Mouse (Mus musculus) CD4-positive, CD25-positive, alpha-beta regulatory T cell, adult 9 weeks (primary cell): ENCODE data around the gene Klra4. TPM values are rescaled to one million over a fixed set of nuclear protein-coding genes. Genes with fewer than 3 reads are reported as not detected.

Source experiments
- polyA plus RNA-seq: library from polyadenylated mRNA; unstranded; fragments of 100-300 nt; shearing (Covaris generic); gene quantifications from one replicate; pipeline ENCODE4 v1.2.1, GENCODE M21; 2017

The Klra4 gene
- not detected for polyA plus RNA-seq

DNA sequence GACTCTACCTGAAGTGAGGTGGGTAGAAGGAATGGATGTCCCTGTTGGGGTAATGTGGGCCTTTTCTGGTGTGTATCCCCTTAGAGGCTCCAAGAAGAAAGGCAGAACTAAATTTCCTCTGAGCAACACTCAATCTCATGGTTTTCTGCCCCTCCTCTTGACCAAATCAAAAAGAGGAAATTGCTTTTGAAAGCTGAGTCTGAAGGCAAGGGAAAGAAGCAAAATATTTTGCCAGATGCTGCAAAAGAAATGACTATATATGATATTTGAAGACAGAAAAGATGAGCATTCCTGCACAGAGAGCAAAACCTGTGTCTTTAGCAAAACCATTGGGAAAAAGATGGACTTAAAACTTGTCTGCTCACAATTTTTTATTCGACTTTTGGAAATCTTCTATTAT is at the start of gene Klra4:
Gene Klra4 (minus strand): TSS at position 101 of the 400 bp plus-strand sequence.

DNA sequence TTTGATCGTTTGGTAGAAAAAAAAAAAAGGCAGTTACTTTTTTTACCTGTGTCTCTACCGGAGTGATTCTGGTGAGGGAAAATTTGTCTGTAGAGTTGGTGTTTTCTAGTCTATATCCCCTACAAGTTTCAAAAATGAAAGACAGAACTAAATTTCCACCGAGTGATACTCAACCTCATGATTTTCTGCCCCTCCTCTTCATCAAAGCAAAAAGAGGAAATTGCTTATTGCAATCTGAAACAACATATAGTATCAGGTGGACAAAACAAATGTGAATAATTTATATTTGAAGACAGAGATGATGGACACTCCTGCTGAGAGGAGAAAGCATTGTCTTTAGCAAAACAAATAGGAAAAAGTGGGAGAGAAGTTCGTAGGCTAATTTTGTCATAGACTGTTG is 40.2 kb downstream of the Klra4 start, which contains the start of gene Klra6:
Gene Klra6 (minus strand): TSS at position 101 of the 400 bp plus-strand sequence.

Other genes starting within 250 kb of the Klra4 start
- not detected for gene Gm17631, start 204.6 kb downstream of the Klra4 start, polyA plus RNA-seq
- not detected for gene Klra17, start 190.6 kb downstream of the Klra4 start, polyA plus RNA-seq
- gene Klra5, start 149.6 kb downstream of the Klra4 start, polyA plus RNA-seq = not detected
- gene Klra6, start 40.3 kb downstream of the Klra4 start, polyA plus RNA-seq = not detected
- gene Klra8, start 62.6 kb upstream of the Klra4 start, polyA plus RNA-seq = not detected
- gene Klra9, start 125.8 kb upstream of the Klra4 start, polyA plus RNA-seq = not detected
- gene Klra7, start 166.1 kb upstream of the Klra4 start, polyA plus RNA-seq = not detected
- not detected for gene Klra10, start 214.7 kb upstream of the Klra4 start, polyA plus RNA-seq